Comparison of ENCODE assay signal across 8 mouse cellular contexts in genomic region chr19:38223905-38224684, GRCm38 (mm10). TPM values are rescaled to one million over a fixed set of nuclear protein-coding genes. Genes with fewer than 3 reads are reported as not detected.
DNase-seq lines count a peak whose midpoint lies in the region; ATAC-seq lines count a peak whose summit lies in the region.

Gene Fra10ac1 (minus strand): TSS chr19:38224156.

- peak within 1 kb of the TSS; percentile 74 for H3K4me3 ChIP-seq in embryonic facial prominence, embryonic 14.5 days (ENCODE audit: low read depth, low read length)
- peak within 1 kb of the TSS; percentile 79 for H3K4me3 ChIP-seq in limb, embryonic 15.5 days

- H3K9ac ChIP-seq in embryonic facial prominence, embryonic 14.5 days (ENCODE audit: low read depth, low read length), result peak within 1 kb of the TSS; percentile 76
- H3K9ac ChIP-seq in limb, embryonic 15.5 days, result peak within 1 kb of the TSS; percentile 69

- WGBS in embryonic facial prominence, embryonic 14.5 days, result 1% methylated on average over 47 of the region's 49 CpGs
- under 1% methylated on average over 49 of the region's 49 CpGs for WGBS in limb, embryonic 15.5 days

- peak within 1 kb of the TSS; percentile 71 for H3K27ac ChIP-seq in embryonic facial prominence, embryonic 14.5 days (replicated peaks; ENCODE audit: low read depth, low read length)
- peak within 1 kb of the TSS; percentile 89 for H3K27ac ChIP-seq in limb, embryonic 15.5 days

- ATAC-seq in embryonic facial prominence, embryonic 14.5 days (ENCODE audit: low read depth), result peak; percentile 98
- peak; percentile 93 for ATAC-seq in limb, embryonic 15.5 days (ENCODE audit: insufficient number of reproducible peaks, low FRiP score, low TSS enrichment, low read depth)

- H3K4me2 ChIP-seq in embryonic facial prominence, embryonic 14.5 days (ENCODE audit: low read depth, low read length), result peak within 1 kb of the TSS; percentile 89
- H3K4me2 ChIP-seq in limb, embryonic 15.5 days, result peak within 1 kb of the TSS; percentile 70

- DNase-seq in 3T3-L1 (ENCODE audit: low read depth, low spot score), result peak; percentile 87
- peak; percentile 82 to 85 for DNase-seq in adrenal gland, postnatal 4 days (ENCODE audit: low spot score in 2 of 2)
- peak; percentile 92 for DNase-seq in embryonic facial prominence, embryonic 14.5 days (ENCODE audit: low spot score)
- DNase-seq in heart, adult 8-10 months (ENCODE audit: low spot score), result peak; percentile 90
- peak; percentile 90 for DNase-seq in kidney, adult 9 months
- DNase-seq in monocyte, adult 2 months (ENCODE audit: low read depth in 1 of 2, low spot score in 2 of 2), result peak; percentile 23 to 78
- peak; percentile 80 to 82 for DNase-seq in spleen, postnatal 36 days (ENCODE audit: low spot score in 2 of 2)

- 0 out of 2 replicates have a peak, but pooled peaks cover 3% of the 10 kb centered on the region for H3K9me3 ChIP-seq in embryonic facial prominence, embryonic 14.5 days (ENCODE audit: control insufficient read depth, low read length)
- H3K9me3 ChIP-seq in limb, embryonic 15.5 days, result no peaks in the 10 kb centered on the region

- H3K27me3 ChIP-seq in embryonic facial prominence, embryonic 14.5 days (replicated peaks; ENCODE audit: control insufficient read depth, insufficient read depth, low read length), result no peaks in the 10 kb centered on the region
- H3K27me3 ChIP-seq in limb, embryonic 15.5 days, result no peaks in the 10 kb centered on the region

- no peaks in the 10 kb centered on the region for H3K36me3 ChIP-seq in embryonic facial prominence, embryonic 14.5 days (ENCODE audit: control insufficient read depth, insufficient read depth, low read length)
- peaks cover 5% of the 10 kb centered on the region; the same call in 1 of the 2 replicates for H3K36me3 ChIP-seq in limb, embryonic 15.5 days

- H3K4me1 ChIP-seq in embryonic facial prominence, embryonic 14.5 days (ENCODE audit: control insufficient read depth, insufficient read depth, low read length), result peaks cover 5% of the 10 kb centered on the region; the same call in 1 of the 2 replicates
- H3K4me1 ChIP-seq in limb, embryonic 15.5 days, result peaks cover 8% of the 10 kb centered on the region; the same call in 1 of the 2 replicates

RNA-seq across cellular contexts. Expression of gene Fra10ac1, which starts in this region (rescaled TPM):
- 10 to 100 TPM; 16.6 to 19.3 TPM for total RNA-seq in adrenal gland, postnatal 4 days (2021)
- 26.0 and 27.3 TPM in 2 replicates for polyA plus RNA-seq in embryonic facial prominence, embryonic 14.5 days (2014; fragmentation: Nextera tagmentation; extraction: Ambion mirVana)
- 10 to 100 TPM; 10.4 to 16.2 (median 13.0) TPM for total RNA-seq in heart, adult 8-10 months (2022)
- 31.9 and 34.2 TPM in 2 replicates for polyA plus RNA-seq in limb, embryonic 15.5 days (2015; fragmentation: Nextera tagmentation; extraction: Ambion mirVana)

Comparison
In these comparisons a context has a peak if more than half of its experiments do, and no peak if none do; other contexts are left out.
1. Peak in every context shown above with its lines: DNase-seq, ATAC-seq, H3K4me3 ChIP-seq and H3K27ac ChIP-seq.